Mouse (Mus musculus): ENCODE data around the gene Rnf183.

GRCm38 (mm10) chr4:62435081-62435480 is at the start of gene Rnf183:
- TF ChIP-seq CTCF (IDR thresholded peaks at IDR 0.05; ENCODE audit: insufficient read depth, low read length), result no peak
- no peak for TF ChIP-seq POLR2A (IDR thresholded peaks at IDR 0.05; ENCODE audit: borderline replicate concordance, extremely low read depth, low read depth, low read length)

Measured in lung, adult 2 months (tissue).